Mouse (Mus musculus): Measurements from ENCODE around the gene Nckap5.
A peak's percentile ranks its signal among the peaks of the same experiment; 100 is the strongest.

Gene Nckap5

DNA sequence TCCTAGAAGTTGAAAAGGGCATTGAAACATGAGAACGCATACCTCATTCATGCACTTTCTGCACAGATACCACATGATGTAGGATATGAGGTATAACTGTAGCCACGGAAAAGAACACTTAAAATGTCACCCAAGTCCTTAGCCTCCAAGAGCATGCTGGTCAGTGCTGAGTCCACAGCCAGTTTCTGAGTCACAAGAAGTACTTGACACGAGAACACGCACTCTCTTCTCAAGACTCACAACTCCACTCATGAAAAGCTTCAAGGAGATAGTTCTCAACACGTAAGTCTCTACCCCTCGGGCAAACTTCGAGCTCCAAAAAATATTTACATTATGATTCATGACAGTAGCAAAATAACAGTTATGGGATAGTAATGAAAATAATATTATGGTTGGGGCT lies 137.0 kb downstream of the Nckap5 start:
- no peak for DNase-seq

GRCm38 (mm10) chr1:126688593-126688992 lies 142.0 kb downstream of the Nckap5 start:
- DNase-seq: no peak

- DNase-seq: no peak
Measured at GRCm38 (mm10) chr1:126686678-126687077, 143.9 kb downstream of the Nckap5 start.

- DNase-seq: peak; percentile 59
Measured at GRCm38 (mm10) chr1:126683621-126684445, 146.8 kb downstream of the Nckap5 start.

DNA sequence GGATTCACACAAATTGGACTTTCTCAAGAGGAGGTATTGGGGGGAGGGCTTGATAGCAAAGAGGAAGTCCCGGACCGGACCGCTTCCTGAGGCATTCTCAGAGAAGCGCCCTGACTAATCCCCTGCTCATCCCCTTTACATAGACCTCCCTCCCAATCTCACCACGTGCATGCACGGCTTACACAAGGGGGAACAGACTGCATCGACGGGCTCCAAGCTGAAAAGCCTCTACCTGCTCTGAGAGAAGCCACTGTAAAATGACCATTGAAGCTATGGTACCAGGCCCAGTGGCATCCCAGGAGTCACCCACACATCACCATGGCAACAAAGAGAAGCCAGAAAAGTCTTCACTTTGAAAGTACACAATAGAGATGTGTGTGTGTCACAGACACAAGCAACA lies 148.8 kb downstream of the Nckap5 start:
- no peak for DNase-seq

GRCm38 (mm10) chr1:126679348-126679747 lies 151.3 kb downstream of the Nckap5 start:
- DNase-seq: no peak

GRCm38 (mm10) chr1:126677280-126677679 lies 153.3 kb downstream of the Nckap5 start:
- DNase-seq: no peak

- DNase-seq: no peak
Measured at GRCm38 (mm10) chr1:126676769-126677168, 153.8 kb downstream of the Nckap5 start.

DNA sequence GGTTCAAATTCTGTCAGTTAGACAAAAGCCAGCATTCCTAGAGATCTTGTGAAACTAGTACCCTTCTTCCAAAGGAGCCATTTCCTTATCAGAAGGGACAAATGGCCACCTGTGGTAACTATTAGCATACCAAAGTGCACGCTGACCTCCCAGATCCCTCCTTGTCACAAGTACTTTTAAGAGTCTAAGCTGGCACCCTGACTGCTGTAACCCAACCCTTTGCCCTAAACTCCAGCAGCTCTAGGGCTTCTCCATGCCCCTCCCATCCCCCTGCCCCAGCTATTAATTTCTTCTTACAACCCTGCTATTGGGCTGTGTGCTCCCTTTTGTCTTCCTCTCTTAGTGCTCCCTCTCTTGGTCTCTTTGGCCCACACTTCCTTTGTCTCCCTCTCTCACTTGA lies 155.5 kb downstream of the Nckap5 start:
- no peak for DNase-seq

GRCm38 (mm10) chr1:126673238-126673637 lies 157.4 kb downstream of the Nckap5 start:
- DNase-seq: no peak

DNA sequence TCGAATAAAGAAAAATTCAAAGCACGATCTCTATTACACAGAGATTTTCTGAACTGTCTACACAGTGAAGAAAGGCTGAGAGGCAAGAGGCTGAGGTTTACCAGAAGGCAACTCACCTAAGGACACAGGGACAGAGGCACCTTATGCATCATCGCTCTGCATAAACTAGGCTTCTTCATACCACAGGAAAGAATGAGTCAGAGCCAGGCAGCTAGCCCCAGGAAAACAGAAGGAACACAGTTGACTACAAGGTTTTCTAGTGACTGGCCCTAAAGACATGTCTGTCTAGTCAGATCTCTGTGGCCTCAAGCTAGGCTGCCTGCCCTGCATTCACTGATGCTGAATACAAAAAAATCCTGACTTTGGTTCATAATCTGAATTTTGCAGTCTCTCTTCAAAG lies 160.1 kb downstream of the Nckap5 start:
- DNase-seq: no peak

DNA sequence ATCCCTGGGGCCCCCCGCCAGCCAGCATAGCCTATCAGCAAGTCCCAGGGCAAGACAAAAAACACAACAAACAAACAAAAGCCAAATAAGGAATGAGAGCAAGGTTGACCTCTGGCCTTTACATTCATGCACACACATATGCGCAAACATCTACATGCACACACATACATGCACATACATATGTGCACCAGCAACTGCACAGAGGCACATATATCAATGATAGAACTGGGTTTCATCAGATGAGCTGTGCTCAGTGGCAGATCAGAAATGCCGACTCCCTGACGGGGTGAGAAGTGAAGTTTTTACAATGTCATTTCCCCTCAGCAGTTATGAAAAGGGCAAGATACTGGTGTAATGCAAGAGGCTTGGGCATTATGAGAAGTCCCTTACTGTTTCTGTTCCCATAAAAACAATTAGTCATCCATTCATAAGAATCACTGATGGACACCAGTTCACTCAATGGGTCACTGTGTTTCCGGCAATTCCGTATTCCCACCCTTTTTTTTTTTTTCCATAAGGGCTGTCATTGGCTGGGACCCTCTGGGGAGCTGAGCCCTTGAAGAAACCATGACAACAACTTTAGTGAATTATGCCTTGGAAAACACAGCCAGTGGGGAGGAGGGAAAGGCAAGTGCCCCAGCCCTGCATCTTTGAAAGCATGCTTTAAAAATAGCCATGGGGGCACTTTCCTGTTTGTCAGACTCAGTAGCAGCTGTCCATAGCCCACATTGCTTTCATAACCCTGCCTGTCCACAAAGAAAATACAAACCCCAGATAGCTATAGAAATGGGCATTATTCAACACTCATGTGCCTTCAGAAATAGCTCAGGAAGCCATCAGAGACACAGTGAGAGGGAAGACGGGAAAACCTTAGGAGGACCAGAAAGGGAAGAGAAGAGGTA lies 170.2 kb downstream of the Nckap5 start:
- DNase-seq: no peak

GRCm38 (mm10) chr1:126658731-126659130 lies 171.9 kb downstream of the Nckap5 start:
- no peak for DNase-seq

- no peak for DNase-seq
Measured at GRCm38 (mm10) chr1:126656246-126656645, 174.4 kb downstream of the Nckap5 start.

DNA sequence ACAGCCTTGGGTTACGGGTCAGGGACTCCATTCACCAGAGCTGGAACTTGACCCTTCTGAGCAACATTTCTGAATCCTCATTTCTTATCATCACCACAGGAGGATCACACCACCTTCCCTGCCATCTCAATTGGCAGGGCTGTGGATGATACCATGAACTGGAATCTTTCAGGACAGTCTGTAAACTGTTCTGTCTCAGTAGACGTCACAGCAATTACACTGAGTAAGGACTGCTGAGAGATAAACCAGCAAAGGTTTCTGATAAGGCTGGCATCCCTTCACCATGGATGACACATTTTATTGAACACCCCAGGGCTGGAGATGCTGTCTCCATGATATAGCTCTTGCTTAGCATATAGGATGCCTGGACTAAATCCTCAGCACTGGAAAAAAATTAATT lies 178.5 kb downstream of the Nckap5 start:
- DNase-seq: no peak

DNA sequence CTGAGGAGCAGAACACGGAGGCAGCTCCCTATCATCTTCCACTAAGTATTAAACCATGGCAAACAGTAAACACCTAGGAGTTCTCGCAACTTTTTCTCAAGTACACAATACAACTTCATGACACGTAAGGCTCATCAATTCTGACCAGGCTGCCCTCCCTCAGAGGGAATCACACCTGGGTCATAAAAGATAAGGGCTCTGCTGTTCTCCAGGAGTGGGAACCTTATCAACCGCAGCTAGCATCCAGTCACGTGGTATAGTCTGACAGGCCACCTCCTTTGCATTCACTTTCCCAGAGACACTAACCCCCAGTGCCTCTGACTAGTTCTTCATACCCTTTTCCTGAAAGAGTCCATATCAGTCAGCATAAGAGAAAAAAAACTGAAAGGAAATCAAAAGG lies 179.8 kb downstream of the Nckap5 start:
- no peak for DNase-seq

- DNase-seq: no peak
Measured at GRCm38 (mm10) chr1:126642751-126643150, 187.8 kb downstream of the Nckap5 start.

- no peak for DNase-seq
Measured at GRCm38 (mm10) chr1:126639463-126639862, 191.1 kb downstream of the Nckap5 start.

GRCm38 (mm10) chr1:126637515-126637914 lies 193.1 kb downstream of the Nckap5 start:
- no peak for DNase-seq

- DNase-seq: no peak
Measured at GRCm38 (mm10) chr1:126626206-126626605, 204.4 kb downstream of the Nckap5 start.

DNA sequence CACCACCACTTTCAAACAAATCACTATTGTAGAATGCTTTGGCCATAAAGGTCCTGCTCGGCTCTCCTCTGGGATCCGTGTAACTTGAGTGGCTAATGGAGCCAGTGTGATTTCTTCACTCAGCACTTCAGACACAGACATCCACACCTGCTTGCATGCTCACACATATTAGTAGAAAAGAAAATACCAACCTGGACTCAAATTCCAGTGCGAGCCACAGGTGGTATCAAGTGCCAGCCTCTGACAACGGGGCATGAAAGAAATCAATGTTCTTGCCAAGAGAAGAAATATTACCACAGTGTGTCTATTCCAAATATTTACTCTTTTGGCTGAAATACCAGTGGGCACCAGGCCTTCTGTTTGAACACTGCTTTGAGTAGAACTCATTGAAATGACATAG lies 208.6 kb downstream of the Nckap5 start:
- DNase-seq: no peak

DNA sequence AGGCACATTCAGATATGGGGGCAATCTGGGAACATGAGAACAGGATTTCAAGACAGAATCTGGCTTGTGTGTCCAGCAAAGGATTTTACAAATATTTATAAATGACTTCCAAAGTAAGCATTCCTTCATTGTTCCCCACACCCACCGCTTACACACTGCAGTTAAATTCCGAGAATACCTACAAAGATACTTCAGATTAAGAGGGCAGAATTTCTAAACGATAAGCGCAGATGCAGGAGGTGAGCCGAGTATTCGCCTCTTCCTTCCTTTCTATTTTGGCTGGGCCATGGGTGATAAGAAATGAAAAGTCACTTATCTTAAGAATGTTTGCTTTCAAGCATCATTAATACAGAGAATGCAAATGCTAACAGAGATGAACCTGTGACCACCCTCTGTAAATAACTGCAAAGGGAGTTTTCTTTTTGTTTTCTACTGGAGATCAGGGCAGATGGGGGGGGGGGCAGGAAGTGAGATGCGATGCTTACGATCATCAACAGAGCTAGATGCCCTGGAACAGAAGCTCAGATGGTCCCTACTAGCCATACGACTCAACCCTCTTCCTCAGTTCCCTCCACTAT lies 213.0 kb downstream of the Nckap5 start:
- no peak for DNase-seq

DNA sequence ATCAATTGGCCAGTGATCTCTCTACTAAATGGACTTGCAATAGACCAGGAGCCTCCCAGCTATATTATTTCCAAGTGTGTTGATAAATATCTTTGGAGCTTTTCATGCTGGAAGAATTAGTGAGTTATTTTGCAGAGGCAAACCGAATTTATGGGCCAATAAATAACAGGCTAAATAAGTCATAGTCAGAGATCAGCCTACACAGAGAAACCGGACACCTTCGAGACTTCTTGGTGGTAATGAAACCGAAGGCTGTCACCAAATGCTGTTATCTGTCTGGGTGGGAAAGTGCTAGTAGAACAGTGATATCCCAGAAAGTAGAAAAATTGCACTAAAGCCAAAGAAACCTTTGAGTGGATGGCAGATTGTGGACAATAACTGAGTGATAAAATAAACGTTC lies 213.6 kb downstream of the Nckap5 start:
- no peak for DNase-seq

DNA sequence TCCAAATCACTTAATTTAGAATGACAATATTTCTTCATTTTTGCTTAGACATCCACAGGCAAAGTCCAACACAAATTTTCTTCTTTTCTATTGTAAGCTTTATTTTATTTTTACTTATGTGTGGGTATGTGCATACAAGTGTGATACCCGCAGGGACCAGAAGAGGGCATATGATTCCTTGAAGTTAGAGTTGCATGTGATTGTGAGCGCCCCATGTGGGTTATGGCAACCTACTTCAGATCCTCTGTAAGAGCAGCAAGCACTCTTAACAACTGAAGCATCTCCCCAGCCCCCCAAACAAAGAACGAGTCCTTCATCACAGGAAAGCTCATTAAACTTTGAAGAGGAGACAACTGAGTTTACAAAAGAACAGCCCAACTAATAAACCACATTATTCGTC lies 217.7 kb downstream of the Nckap5 start:
- no peak for DNase-seq
